Mouse (Mus musculus): Measurements from ENCODE around the gene Slc25a13. TPM values are rescaled to one million over a fixed set of nuclear protein-coding genes. Genes with fewer than 3 reads are reported as not detected.
A peak's percentile ranks its signal among the peaks of the same experiment; 100 is the strongest.

Slc25a13 gene
- polyA plus RNA-seq, 1 experiment from 2014 or later, result 55.2 TPM

DNA sequence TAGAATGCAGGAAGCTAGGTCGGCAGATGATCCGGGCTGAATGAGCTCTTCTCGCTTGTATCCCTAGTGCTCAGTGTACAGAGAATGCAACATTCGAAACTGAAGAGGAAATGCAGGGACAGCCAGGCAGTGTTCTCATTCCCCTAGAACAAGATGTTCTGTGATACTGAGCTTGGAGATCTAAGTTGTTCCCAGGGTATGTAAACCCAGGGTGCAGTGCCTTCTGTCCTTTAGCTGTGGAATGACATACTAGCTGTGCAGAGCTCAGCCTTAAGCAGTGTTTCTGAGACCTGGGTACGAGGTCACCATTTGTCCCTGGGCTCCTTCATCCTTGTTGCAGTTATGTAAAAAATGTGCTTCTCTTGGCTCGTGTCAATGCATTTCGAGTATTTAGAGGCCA, 25.1 kb upstream of the Slc25a13 start:
- H3K4me3 ChIP-seq (replicated peaks; ENCODE audit: low read depth, low read length), result no peak overlapping the region
- no peak overlapping the region for H3K4me2 ChIP-seq (ENCODE audit: low read length)
- 59% methylated on average over 7 of the region's 7 CpGs for WGBS
- H3K36me3 ChIP-seq (ENCODE audit: insufficient read depth, low read length), result no peaks in the 10 kb centered on the region
- no peak for ATAC-seq (replicated peaks; ENCODE audit: low FRiP score, low read depth)
- H3K27me3 ChIP-seq (ENCODE audit: insufficient read depth, low read length), result no peaks in the 10 kb centered on the region
- no peak overlapping the region for H3K9ac ChIP-seq (ENCODE audit: low read depth, low read length)
- H3K4me1 ChIP-seq (replicated peaks; ENCODE audit: insufficient read depth, low read length), result no peaks in the 10 kb centered on the region
- H3K9me3 ChIP-seq (replicated peaks; ENCODE audit: low read length), result no peaks in the 10 kb centered on the region
- DNase-seq (ENCODE audit: low spot score), result no peak
- TF ChIP-seq CTCF (IDR thresholded peaks at IDR 0.05; ENCODE audit: low read depth), result no peak
- H3K27ac ChIP-seq, result no peak overlapping the region

GRCm38 (mm10) chr6:6236788-6237298, 19.9 kb upstream of the Slc25a13 start:
- Histone ChIP-seq H3K4me1 (replicated peaks; ENCODE audit: insufficient read depth, low read length) (no peaks in the 10 kb centered on the region), H3K4me3 (replicated peaks; ENCODE audit: low read depth, low read length) (no peak overlapping the region), H3K9ac (ENCODE audit: low read depth, low read length) (no peak overlapping the region), H3K4me2 (ENCODE audit: low read length) (no peak overlapping the region), H3K36me3 (ENCODE audit: insufficient read depth, low read length) (no peaks in the 10 kb centered on the region), H3K27ac (no peak overlapping the region), H3K9me3 (replicated peaks; ENCODE audit: low read length) (no peaks in the 10 kb centered on the region), H3K27me3 (ENCODE audit: insufficient read depth, low read length) (no peaks in the 10 kb centered on the region)
- ATAC-seq (replicated peaks; ENCODE audit: low FRiP score, low read depth) (no peak), DNase-seq (ENCODE audit: low spot score) (no peak)
- WGBS, result 86% methylated on average over 2 of the region's 2 CpGs
- TF ChIP-seq CTCF (IDR thresholded peaks at IDR 0.05; ENCODE audit: low read depth), result no peak

- no peak for ATAC-seq (replicated peaks; ENCODE audit: low FRiP score, low read depth)
- no peak overlapping the region for H3K27ac ChIP-seq
- H3K27me3 ChIP-seq (ENCODE audit: insufficient read depth, low read length), result no peaks in the 10 kb centered on the region
- no peaks in the 10 kb centered on the region for H3K36me3 ChIP-seq (ENCODE audit: insufficient read depth, low read length)
- TF ChIP-seq CTCF (IDR thresholded peaks at IDR 0.05; ENCODE audit: low read depth), result no peak
- H3K4me2 ChIP-seq (ENCODE audit: low read length), result no peak overlapping the region
- no peak overlapping the region for H3K9ac ChIP-seq (ENCODE audit: low read depth, low read length)
- H3K4me1 ChIP-seq (replicated peaks; ENCODE audit: insufficient read depth, low read length), result no peaks in the 10 kb centered on the region
- H3K9me3 ChIP-seq (replicated peaks; ENCODE audit: low read length), result no peaks in the 10 kb centered on the region
- no peak for DNase-seq (ENCODE audit: low spot score)
- H3K4me3 ChIP-seq (replicated peaks; ENCODE audit: low read depth, low read length), result no peak overlapping the region
- WGBS, result 72% methylated on average over 2 of the region's 2 CpGs
These were observed 13.3 kb upstream of the Slc25a13 start for GRCm38 (mm10) chr6:6230262-6230661.

DNA sequence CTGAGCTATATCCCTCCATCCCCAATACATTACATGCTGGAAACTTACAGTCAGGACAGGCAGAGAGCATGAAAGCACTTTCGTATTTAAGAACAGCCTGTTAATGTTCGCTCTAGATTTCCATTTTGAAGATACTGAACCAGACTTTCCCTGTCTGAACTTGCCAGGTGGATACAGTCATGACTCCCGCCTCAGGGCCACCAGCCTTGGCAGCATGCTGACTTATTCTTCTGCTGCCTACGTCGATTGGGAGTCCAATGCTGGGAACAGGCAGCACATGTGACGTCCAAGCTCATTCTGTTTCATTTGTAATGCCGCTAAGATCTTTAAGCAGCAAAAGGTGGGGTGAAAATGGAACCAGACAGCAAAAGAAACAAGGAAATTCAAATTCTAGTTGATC, 5.7 kb upstream of the Slc25a13 start:
- Histone ChIP-seq H3K9ac (ENCODE audit: low read depth, low read length) (no peak overlapping the region), H3K4me3 (replicated peaks; ENCODE audit: low read depth, low read length) (no peak overlapping the region), H3K27me3 (ENCODE audit: insufficient read depth, low read length) (no peaks in the 10 kb centered on the region), H3K9me3 (replicated peaks; ENCODE audit: low read length) (no peaks in the 10 kb centered on the region), H3K36me3 (ENCODE audit: insufficient read depth, low read length) (no peaks in the 10 kb centered on the region), H3K27ac (no peak overlapping the region), H3K4me2 (ENCODE audit: low read length) (no peak overlapping the region), H3K4me1 (replicated peaks; ENCODE audit: insufficient read depth, low read length) (no peaks in the 10 kb centered on the region)
- WGBS, result 63% methylated on average over 7 of the region's 7 CpGs
- no peak for TF ChIP-seq CTCF (IDR thresholded peaks at IDR 0.05; ENCODE audit: low read depth)
- ATAC-seq (replicated peaks; ENCODE audit: low FRiP score, low read depth), result no peak
- no peak for DNase-seq (ENCODE audit: low spot score)

DNA sequence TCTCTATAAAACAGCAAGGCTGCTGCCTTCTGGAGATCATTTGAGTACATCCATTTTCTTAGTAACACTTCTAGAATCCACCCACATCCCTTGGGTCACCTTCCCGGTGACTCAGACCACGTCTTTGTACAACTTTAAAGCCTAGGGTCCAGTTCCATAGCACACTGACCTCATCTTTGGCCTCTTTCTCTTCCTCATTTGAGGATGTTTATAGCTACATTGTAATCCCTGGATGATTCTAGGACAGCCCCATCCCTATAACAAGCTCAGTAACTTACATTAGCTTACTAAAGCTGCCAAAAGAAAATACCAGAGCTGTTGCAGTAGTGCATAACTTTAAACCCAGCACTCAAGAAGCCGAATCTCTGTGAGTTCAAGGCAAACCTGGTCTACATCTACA, 3.6 kb upstream of the Slc25a13 start:
- 80% methylated on average over 3 of the region's 3 CpGs for WGBS
- DNase-seq (ENCODE audit: low spot score), result no peak
- H3K4me3 ChIP-seq (replicated peaks; ENCODE audit: low read depth, low read length), result no peak overlapping the region
- no peak overlapping the region for H3K9ac ChIP-seq (ENCODE audit: low read depth, low read length)
- no peak overlapping the region for H3K4me2 ChIP-seq (ENCODE audit: low read length)
- TF ChIP-seq CTCF (IDR thresholded peaks at IDR 0.05; ENCODE audit: low read depth), result no peak
- no peaks in the 10 kb centered on the region for H3K4me1 ChIP-seq (replicated peaks; ENCODE audit: insufficient read depth, low read length)
- H3K36me3 ChIP-seq (ENCODE audit: insufficient read depth, low read length), result no peaks in the 10 kb centered on the region
- H3K27me3 ChIP-seq (ENCODE audit: insufficient read depth, low read length), result no peaks in the 10 kb centered on the region
- H3K27ac ChIP-seq, result no peak overlapping the region
- H3K9me3 ChIP-seq (replicated peaks; ENCODE audit: low read length), result no peaks in the 10 kb centered on the region
- ATAC-seq (replicated peaks; ENCODE audit: low FRiP score, low read depth), result no peak

GRCm38 (mm10) chr6:6219661-6220370, 2.8 kb upstream of the Slc25a13 start:
- Histone ChIP-seq H3K27me3 (ENCODE audit: insufficient read depth, low read length) (no peaks in the 10 kb centered on the region), H3K9ac (ENCODE audit: low read depth, low read length) (no peak overlapping the region), H3K4me1 (replicated peaks; ENCODE audit: insufficient read depth, low read length) (no peaks in the 10 kb centered on the region), H3K9me3 (replicated peaks; ENCODE audit: low read length) (no peaks in the 10 kb centered on the region), H3K4me2 (ENCODE audit: low read length) (no peak overlapping the region), H3K36me3 (ENCODE audit: insufficient read depth, low read length) (no peaks in the 10 kb centered on the region), H3K27ac (no peak overlapping the region), H3K4me3 (replicated peaks; ENCODE audit: low read depth, low read length) (no peak overlapping the region)
- no peak for TF ChIP-seq CTCF (IDR thresholded peaks at IDR 0.05; ENCODE audit: low read depth)
- DNase-seq (ENCODE audit: low spot score) (no peak), ATAC-seq (replicated peaks; ENCODE audit: low FRiP score, low read depth) (no peak)
- WGBS, result 52% methylated on average over 12 of the region's 12 CpGs

GRCm38 (mm10) chr6:6217286-6217625, 283 bp upstream of the Slc25a13 start:
- Histone ChIP-seq H3K4me3 (replicated peaks; ENCODE audit: low read depth, low read length) (peak overlapping the region; percentile 53), H3K9me3 (replicated peaks; ENCODE audit: low read length) (no peaks in the 10 kb centered on the region), H3K27ac (peak overlapping the region; percentile 79), H3K9ac (ENCODE audit: low read depth, low read length) (peak overlapping the region; percentile 64), H3K27me3 (ENCODE audit: insufficient read depth, low read length) (no peaks in the 10 kb centered on the region), H3K36me3 (ENCODE audit: insufficient read depth, low read length) (no peaks in the 10 kb centered on the region), H3K4me2 (ENCODE audit: low read length) (peak overlapping the region; percentile 83), H3K4me1 (replicated peaks; ENCODE audit: insufficient read depth, low read length) (no peaks in the 10 kb centered on the region)
- 9% methylated on average over 5 of the region's 5 CpGs for WGBS
- ATAC-seq (replicated peaks; ENCODE audit: low FRiP score, low read depth), result no peak
- TF ChIP-seq CTCF (IDR thresholded peaks at IDR 0.05; ENCODE audit: low read depth), result no peak
- DNase-seq (ENCODE audit: low spot score), result no peak
